Mouse (Mus musculus): ENCODE results near the gene Cttnbp2nl.

Cttnbp2nl gene

DNA sequence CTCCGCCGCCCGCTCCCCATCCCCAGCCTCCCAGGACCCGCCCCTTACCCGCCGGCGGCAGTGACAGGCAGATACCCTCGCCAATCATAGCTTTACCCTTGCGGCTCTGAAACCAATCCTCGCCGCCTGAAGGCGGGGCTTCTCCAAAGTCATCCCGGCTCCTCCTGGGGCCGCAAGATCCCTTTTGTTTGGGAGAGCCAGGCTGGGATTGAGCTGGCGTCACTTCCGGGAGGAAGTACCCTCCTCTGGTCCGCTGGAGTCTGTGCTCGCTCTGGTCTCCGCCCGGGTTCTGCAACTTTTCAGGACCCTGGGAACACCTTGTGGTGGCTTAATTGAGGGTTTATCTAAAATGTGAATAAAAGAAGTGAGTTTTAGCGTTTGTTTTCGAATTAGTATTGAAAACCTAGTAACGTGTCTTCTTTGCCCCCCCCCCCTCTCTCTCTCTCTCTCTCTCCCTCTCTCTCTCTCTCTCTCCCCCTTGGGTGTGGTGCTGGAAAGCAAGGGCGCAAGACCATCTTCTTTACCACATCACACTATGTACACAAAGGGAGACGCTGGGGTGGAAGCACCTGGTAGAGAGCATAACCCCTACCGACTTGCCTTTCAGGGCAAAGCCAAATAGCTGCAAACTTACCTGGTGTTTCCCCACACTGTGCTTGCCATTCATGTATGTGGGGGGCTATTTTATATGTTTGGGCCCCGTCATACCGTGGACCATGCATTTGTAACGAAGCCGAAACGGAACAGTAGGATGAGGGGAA is at the start of gene Cttnbp2nl:
TSS of gene Cttnbp2nl (minus strand) at position 210 of the 761 bp plus-strand sequence.
- DNase-seq (ENCODE audit: low spot score) = peak; percentile 97

DNA sequence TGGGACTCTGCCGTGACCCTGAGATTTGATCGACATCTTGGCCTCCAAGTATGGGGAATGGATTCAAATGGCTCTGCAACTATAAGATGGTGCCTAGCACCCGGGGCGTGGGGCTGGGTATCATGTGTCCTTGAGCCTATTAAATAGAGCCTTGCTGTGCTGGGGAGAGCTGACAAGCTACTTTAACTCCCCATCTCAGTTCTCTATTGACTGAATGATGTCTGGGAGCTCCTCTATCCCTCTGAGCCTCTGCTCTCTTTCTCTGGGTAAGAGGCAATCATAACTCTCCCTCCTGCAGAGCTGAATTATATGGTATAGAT is 47.3 kb upstream of the Cttnbp2nl start:
- no peak for DNase-seq (ENCODE audit: low spot score)

DNA sequence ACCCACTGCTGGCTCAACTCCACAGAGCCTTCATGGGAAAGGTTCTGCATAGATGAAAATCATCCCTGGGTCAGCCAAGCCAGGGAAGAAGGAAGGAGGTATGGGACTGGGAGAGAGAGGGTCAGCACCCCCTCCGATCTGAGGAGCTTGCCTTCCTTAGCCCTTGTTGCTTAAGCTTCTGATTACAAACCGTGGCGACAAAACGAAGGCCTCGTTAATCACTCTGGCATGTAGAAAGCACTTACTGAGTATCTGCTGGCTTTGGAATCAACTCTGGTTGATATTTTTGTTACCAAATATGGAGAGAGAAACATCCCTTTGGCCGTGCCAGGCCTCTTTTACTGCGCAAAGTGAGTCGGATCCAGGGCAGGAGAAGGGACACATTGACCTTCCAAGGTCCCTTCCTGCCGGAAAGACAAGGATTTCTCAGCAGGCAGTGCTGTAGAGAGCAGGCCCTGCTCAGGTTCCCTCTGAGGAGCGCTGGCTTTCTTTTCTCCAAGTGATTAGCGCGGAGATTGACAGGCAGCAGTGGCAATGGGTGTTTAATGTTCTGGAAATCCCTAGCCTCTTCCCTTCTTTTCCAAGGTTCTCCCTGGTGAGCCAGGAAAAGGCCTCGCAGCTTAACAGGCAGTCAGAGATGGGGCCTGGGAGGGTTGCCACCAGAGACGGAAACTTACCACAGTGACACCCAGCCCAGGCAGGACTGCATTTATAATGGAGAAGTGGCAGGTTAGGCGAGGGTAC is 46.8 kb upstream of the Cttnbp2nl start:
- DNase-seq (ENCODE audit: low spot score) = no peak

DNA sequence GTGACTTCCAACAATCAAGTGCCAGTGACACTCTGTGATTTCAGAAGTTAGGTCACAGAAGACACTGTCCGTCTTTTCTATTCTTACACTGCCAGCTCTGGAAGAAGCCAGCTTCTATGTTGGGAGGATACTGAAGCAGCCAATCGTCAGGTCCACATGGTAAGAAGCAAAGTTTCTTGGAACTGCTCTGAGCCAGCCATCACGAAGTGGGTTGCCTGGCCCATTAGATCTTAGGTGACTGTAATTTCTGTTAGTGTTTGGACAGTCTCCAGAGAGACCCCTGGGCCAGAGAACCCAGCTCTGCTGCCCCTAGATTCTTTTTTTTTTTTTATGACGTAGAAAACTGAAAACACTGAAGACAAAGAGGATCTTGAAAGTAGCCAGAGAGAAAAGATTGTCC is 44.6 kb upstream of the Cttnbp2nl start:
- no peak for DNase-seq (ENCODE audit: low spot score)

DNA sequence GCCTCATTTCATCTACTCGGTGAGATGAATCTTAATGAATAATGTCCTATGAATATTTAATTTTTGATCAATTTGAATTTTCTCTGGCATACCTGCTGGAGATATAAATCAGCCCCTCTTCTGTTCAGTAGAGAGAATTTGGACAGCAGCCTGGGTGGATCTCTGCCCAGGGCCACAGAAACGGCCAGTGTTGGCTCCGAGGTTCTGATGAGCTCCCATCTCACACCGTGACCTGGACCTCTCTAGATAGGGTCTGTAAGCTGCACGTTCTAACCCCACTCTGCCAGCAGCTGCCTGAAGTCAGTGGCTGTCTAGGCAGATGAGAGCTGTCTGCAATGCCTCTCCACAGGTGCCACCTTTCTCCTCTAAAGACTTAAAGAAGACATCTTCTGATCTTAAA is 42.1 kb upstream of the Cttnbp2nl start:
- DNase-seq (ENCODE audit: low spot score) = no peak

DNA sequence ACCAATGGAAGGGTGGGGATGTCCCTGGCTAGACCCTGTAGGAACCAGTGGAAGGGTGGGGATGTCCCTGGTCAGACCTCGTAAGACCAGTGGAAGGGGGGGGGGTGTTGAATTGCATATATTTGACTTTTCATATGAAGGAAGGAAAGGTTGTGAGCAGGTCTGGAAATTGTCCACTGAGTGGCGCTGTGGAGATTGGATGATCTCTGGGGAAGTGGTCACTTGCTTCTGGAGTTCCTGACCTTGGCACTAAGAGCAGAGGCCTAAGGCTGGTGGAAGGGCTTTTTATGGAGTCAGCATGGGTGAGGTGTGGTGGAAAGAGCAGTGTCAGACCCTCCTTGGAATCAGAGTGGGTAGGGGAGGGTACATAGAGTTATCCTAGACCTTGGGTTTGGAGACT is 41.5 kb upstream of the Cttnbp2nl start:
- no peak for DNase-seq (ENCODE audit: low spot score)

DNA sequence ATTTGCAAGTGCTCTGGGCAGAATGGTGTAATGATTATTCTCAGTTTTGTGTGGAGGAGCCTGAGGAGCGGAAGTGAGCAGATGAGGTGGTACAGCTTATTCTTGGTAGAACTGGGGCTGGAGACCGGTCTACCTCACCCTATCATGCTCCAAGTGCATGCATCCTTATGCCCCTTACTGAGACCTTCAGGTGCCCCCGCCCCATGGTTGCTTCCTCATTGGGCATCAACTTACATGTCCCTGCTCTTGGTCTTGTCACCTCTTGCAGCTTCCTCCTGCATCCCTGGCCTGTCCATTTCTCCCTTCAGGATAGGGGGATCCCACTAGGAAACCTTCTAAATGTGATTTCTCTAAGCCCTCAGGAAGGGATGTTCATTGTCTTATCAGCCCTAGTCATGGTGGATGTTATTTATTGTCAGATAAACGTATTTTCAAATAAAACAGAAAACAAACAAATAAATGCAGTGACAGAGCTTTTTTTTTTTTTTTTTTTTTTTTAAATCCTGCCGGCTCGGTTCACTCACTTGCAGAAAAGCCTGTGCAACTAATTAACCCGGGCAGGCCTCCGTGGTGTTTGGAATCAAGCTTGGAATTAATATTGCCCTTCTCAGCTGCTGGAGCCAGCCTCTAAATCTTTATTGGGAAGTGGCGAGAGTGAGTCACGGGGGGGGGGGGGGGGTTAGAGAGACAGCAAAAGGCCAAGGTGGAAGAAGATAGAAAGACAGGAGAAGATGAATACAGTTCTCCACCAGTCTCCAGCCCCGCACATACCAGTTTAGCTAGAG is 40.0 kb upstream of the Cttnbp2nl start:
- DNase-seq (ENCODE audit: low spot score) = no peak

DNA sequence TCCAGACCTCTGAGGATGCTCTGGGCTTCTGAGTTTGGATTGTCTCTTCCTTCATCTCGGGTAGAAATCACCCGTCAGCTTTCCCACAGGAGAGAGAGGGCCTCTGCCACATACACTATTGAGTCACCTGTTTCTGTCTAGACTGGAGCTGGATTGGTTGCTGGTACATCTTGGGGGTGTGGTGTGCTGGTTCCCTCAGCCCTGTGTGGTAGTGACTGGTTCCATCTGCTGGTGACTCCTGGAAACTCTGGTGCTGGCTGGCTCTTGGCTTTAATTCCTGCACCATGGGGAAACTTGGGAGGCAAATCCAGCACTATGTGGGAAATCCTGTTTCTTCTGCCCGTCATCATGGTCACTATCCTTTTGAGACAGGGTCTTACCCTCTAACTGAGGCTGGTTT is 38.0 kb upstream of the Cttnbp2nl start:
- peak; percentile 51 for DNase-seq (ENCODE audit: low spot score)

DNA sequence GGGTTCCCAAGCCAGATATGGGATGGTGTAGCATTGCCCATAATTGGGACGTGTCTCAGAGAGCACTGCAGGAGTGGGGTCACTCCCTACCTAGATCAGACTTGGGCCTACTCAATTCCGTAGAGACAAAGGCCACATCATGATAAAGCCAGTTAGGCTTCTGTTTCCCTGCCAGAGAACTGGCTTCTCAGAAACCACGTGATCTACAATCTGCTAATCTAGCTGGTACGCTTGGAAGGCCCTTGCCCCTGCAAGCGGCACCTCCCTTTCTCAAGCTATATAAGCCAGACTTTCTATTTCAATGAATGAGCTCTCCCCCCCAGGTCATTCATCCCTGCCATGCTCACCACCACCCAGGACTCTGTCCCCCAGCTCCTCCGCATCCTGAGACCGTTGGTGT is 37.2 kb upstream of the Cttnbp2nl start:
- DNase-seq (ENCODE audit: low spot score) = no peak

DNA sequence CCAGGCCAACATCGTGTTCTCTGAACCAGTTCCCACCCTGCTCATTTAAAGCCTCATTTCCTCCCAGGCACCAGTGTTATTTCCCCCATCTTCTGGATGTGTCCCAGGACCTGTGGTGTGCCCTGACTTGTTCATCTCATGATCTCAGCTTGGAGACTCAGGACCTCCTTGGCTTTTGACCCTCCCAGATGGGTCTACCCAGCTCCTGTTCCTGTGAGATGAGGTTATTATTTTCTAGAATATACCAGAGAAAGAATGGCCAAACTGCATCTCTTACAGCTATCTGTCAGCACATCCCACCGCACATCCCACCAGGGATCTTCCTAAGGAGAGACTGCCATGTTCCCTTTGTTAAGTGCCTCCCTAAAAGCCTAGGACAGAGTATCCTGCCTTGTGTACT is 35.7 kb upstream of the Cttnbp2nl start:
- DNase-seq (ENCODE audit: low spot score) = no peak

DNA sequence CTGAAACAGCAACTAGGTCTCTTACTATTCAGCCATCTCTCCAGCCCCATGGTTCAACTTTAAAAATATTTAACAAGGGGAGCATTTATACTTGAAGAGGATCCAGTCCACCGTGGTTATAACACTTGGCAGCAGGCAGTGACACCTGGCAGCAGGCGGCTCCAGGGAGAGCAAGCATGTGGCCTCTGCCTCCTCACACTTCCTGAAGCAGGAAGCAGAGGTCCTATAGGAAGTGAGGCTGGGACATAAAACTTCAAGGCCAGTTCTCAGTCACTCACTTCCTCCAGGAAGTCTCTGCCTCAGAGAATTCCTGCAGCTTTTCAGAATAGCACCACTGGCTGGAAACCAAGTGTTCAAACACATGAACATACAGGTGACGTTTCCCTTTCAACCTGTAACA is 34.4 kb upstream of the Cttnbp2nl start:
- no peak for DNase-seq (ENCODE audit: low spot score)

DNA sequence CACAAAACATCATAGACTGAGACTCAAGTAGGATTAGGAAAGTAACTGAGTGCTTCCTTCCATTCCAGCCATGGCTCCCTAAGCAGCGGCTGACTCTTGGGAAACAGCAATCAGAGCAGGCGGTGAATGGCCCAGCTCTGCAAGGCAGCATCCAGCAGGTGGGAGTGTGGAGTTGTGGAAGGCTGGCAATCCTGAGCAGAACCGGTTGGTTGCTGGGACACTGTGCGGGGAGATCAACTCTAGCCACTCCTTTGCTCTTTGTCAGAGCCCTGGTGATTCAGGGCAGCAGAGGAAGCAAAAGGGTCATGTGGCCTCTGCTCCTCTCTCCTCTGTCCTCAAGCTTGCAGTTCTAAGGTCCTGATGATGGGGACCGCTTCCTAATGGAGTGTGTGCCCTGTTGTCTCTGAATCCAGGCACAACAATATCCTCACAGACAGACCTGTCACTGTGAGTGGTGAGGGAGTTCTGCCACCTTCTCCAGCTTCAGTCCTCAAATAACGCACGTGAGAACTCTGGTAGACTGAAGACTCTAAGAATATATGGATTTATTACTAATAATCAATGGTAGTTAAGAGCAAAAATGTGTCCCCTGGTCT is 25.4 kb upstream of the Cttnbp2nl start:
- peak; percentile 65 for DNase-seq (ENCODE audit: low spot score)

DNA sequence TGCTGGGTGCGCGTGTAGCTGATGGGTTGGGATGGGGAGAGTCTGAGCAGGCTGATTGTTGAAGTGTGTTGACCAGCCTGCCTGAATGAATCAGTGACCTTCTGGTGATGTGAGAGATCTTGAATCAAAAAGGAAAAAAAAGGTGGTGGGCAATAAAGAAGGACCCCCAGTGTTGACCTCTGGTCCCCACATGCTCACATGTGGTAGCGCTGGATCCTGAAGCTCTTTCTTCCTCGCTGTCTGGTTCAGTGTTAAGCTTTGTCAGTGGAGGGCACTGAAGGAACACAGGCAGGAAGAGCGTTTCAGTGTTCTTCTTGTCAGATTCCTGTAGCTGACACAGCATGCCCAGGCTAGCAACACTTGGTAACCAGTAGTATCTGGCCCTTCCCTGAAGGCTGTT is 22.9 kb upstream of the Cttnbp2nl start:
- no peak for DNase-seq (ENCODE audit: low spot score)

DNA sequence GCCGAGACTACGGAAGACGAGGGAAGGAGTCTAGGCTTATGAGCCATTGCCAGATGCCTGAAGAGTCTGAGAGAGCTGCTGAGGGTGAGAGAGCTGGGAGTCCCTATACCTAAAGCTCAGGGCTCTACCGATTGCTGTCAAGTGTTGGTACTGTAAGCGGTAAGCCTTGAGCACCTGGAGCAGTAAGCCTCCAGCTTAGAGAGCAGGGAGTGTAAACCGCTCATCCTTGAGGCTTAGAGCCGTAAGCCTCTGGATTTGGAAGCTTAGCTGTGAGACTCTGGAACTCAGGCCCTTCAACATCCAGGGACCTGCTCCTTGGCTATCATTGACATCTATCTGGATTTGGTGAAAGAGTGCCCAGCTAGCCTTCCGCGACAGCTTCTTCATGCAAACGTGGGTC is 19.6 kb upstream of the Cttnbp2nl start:
- no peak for DNase-seq (ENCODE audit: low spot score)

DNA sequence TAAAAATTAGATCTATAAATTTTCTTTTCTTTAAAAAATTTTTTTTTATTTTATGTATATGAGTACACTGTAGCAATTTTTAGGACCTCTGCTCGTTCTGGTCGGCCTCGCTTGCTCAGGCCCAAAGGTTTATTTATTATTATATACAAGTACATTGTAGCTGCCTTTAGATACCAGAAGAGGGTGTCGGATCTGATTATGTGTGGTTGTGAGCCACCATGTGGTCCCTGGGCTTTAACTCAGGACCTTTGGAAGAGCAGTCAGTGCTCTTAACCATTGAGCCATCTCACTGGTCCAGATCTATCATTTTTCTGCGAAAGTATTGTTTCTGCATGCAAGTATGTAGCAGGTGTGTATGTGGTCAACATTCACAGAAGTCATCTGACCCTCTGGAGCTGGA is 18.3 kb upstream of the Cttnbp2nl start:
- DNase-seq (ENCODE audit: low spot score) = no peak

DNA sequence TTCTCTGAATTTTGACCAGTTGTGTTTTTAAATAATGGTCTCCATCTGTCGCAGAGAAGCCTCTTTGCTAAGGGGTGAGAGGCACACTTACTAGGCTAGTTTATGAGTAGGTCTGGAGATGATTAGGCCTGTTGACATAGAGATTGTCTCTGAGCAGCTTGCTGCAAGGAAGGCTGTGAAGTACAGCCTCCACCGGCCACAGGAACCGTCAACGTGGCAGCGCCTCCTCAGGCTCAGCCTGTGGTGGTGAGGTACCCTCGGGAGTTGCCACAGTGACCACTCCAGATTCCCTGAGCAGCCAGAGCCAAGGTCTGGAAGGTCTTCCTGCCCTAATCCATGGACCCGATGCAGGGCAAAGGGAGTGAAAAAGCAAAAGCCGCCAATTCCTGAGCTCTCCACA is 17.6 kb upstream of the Cttnbp2nl start:
- DNase-seq (ENCODE audit: low spot score) = no peak

DNA sequence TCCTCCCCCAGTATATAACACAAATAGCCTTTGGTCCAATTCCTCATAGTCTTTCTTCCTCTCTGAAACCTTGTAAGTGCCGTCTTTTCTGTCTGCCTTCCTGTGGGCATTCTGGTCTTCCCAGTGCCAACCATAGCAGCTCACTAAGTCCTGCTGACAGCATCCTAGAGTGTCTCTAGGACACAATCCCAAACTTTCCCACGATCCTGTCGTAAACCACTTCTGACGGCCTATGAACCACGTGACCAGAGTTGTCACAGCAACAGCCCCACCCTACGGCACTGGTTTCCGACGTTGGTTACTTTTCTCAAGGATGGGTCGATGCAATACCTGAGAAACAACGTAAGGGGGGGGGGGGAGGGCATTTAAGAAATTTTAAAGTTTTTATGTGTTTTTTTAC is 13.6 kb upstream of the Cttnbp2nl start, which contains the start of gene 4930564D02Rik:
TSS of gene 4930564D02Rik (plus strand) at position 301 of the 400 bp plus-strand sequence.
- no peak for DNase-seq (ENCODE audit: low spot score)

DNA sequence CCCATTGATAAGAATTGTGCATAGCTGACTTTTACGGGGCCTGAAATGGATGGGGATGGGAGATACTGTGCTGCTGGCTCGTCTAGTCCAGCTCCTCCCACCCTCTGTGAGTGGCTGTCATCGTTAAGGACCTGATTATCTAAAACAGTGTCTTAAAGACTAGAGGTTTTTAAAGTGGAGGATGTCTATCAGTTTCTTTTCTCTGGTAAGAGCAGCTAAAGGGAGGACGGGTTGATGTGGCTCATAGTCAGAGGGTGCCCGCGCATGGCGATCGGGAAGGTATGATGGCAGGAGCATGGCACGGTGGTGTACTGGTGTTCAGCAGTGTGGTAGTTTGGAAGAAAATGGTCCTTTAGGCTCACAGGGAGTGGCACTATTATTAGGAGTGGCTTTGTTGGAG is 9.7 kb upstream of the Cttnbp2nl start:
- DNase-seq (ENCODE audit: low spot score) = no peak

DNA sequence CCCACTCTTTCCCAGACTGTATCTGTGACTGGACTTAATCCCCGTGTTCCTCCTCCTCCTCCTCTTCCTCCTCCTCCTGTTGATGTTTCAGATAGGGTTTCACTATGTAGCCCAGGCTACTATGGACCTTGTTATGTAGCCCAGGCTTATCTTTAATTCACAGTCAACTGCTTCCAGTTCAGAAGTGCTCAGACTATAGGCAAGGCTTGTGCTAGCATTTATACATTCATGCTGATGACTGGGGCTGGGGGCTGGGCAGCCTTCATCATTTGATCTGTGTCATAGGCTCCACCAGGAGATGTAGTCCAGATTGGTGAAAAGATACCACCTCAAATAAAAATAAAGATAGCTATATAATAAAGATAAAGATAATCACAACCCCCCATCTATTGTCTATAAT is 9.0 kb upstream of the Cttnbp2nl start:
- DNase-seq (ENCODE audit: low spot score) = no peak

DNA sequence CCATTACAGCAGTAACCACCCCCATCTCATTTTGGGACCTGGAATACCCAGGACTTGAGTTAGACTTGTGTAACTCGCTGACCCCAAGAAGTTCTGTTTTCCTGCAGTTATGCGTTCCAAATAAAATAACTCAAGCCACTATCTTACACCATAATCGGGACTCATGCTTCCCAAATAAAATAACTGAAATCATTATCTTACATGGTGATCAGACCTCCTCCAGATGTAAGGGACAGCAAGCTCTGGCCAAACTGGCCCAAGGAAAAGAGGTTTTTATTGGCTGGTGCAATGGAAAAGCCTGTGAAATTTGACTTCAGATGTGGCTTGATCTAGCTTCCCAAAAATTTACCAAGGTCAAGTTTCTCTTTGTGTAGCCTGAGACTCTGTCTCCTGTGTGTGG is 8.6 kb upstream of the Cttnbp2nl start:
- no peak for DNase-seq (ENCODE audit: low spot score)

DNA sequence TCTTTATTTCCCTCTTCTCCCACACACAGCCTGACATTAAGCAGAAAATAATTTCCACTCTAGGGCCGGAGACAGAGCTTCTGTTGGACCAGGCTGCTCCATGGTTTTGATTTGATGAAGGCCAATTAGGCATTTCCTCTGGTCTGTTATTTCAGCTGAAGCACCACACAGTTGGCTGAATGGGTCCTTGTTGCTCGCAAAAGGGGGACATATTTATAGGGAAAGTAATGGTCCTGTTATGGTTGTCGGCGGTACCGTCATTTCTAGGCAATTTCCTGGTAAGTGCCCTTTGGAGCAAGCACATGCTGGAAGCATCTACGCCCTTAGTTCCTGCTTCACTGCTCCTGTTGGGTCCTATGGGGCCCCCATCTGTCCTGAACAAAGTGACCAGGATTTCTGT is 8.0 kb upstream of the Cttnbp2nl start:
- DNase-seq (ENCODE audit: low spot score) = no peak

DNA sequence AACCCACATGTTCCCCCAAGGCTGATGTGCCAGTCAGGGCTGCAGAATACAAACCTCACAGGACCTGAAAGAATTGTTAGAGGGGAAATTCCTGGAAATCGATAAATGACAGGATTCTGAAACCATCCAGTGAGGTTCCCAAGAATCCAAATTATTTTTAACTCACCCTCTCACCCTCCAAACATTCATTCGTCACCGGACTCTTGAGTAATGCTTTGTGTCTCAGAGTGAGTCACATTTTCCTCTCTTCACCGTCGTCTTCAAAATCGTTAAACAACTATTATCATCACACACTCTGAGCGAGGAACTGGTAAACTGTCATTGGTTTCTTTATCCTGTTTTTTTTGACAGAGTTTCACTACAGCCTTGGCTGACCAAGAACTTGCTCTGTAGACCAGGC is 7.0 kb upstream of the Cttnbp2nl start:
- no peak for DNase-seq (ENCODE audit: low spot score)

Measured in MN1 (cell line).